Mouse (Mus musculus) adrenal gland, adult 8-10 months (tissue): Measurements from ENCODE around the gene Btbd35f27. TPM values are rescaled to one million over a fixed set of nuclear protein-coding genes. Genes with fewer than 3 reads are reported as not detected.
"Not testable (repeated sequence)": the region's sequence is repeated elsewhere in the genome, so short reads cannot be mapped to it uniquely, and the experiment has no call there.

Source experiments
- DNase-seq: peaks from one replicate; pipeline ENCODE4 v3.0.0; 2022
- total RNA-seq, 4 experiments: library from RNA; stranded (reverse); gene quantifications; 2 replicates each; pipeline ENCODE4 v1.2.4; 2022

The Btbd35f27 gene
- not detected for total RNA-seq

DNA sequence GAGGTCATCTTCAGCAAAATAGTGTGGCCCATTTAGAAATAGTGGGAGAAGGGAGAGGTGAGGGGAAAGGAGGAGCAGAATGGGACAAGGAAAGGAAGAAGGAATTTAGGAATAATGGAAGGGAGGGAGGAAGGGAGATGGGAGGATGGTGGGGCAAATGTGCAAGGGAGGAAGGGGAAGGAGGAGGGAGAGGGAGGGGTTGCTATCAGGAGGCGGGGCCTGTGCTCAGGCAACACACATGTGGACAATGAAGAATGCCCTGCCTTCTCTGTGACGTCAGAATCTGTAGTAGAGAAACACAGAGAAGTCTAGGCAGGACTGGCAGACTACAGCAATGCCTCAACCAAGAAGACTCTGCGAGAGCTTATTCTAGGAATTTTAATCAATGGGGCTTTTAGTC is at the start of gene Btbd35f27:
Gene Btbd35f27, plus strand, starts transcription at position 301 of the 400 bp plus-strand sequence.
- DNase-seq: not testable (repeated sequence)

Other genes starting within 250 kb of the Btbd35f27 start
- not detected for gene Btbd35f4, start 151.6 kb upstream of the Btbd35f27 start, total RNA-seq